Mouse (Mus musculus) midbrain, embryonic 14.5 days (tissue): ENCODE results near the gene Gm19426. TPM values are rescaled to one million over a fixed set of nuclear protein-coding genes. Genes with fewer than 3 reads are reported as not detected.

Source experiments
- ATAC-seq: fragments of 200-750 bp; cut with Nextera tagmentation; 2 replicates; pipeline ENCODE4 v1.8.0; 2017; ENCODE audit warnings: moderate number of reproducible peaks, moderate library complexity; ENCODE audit not compliant: low FRiP score, low TSS enrichment
- DNase-seq: peaks from one replicate; pipeline ENCODE4 v3.0.0-alpha.2; 2015
- H3K27ac ChIP-seq: fragments of 300-500 bp; sonication (generic); replicated peaks from 2 replicates; pipeline ENCODE4 v1.5.1; 2014; ENCODE audit warnings: mild to moderate bottlenecking, low read depth, low read length, moderate library complexity
- H3K27me3 ChIP-seq: fragments of 300-500 bp; sonication (generic); 2 replicates; pipeline ENCODE4 v1.6.1; 2014; ENCODE audit warnings: low read length, control low read depth, mixed read lengths; ENCODE audit not compliant: control insufficient read depth, insufficient read depth
- H3K36me3 ChIP-seq: fragments of 300-500 bp; sonication (generic); 2 replicates; pipeline ENCODE4 v1.6.1; 2014; ENCODE audit warnings: low read length, control low read depth; ENCODE audit not compliant: control insufficient read depth, insufficient read depth
- H3K4me1 ChIP-seq: fragments of 300-500 bp; sonication (generic); 2 replicates; pipeline ENCODE4 v1.6.1; 2014; ENCODE audit warnings: mild to moderate bottlenecking, antibody characterized with exemption, low read length, control low read depth; ENCODE audit not compliant: control insufficient read depth, insufficient read depth
- H3K4me2 ChIP-seq: fragments of 300-500 bp; sonication (generic); 2 replicates; pipeline ENCODE4 v1.6.1; 2014; ENCODE audit warnings: mild to moderate bottlenecking, low read length, moderate library complexity
- H3K4me3 ChIP-seq: fragments of 300-500 bp; sonication (generic); replicated peaks from 2 replicates; pipeline ENCODE4 v1.5.1; 2014; ENCODE audit warnings: low read depth, low read length
- H3K9ac ChIP-seq: fragments of 300-500 bp; sonication (generic); replicated peaks from 2 replicates; pipeline ENCODE4 v1.6.1; 2014; ENCODE audit warnings: mild to moderate bottlenecking, low read length, moderate library complexity
- H3K9me3 ChIP-seq: fragments of 300-500 bp; sonication (generic); 2 replicates; pipeline ENCODE4 v1.6.1; 2016; ENCODE audit warnings: low read length, control low read depth, mixed read lengths; ENCODE audit not compliant: control insufficient read depth
- WGBS: fragments of 180-500 bp; shearing (Covaris S2); extraction: QIAGEN DNeasy Blood & Tissue Kit; methylation state at CpG from one replicate; pipeline ENCODE4 v1.1.7; 2014; 5-methylcytosine and 5-hydroxymethylcytosine counted together
- polyA plus RNA-seq: library from polyadenylated mRNA; unstranded; fragments of >200 nt; fragmentation: Nextera tagmentation; extraction: Ambion mirVana; gene quantifications from 2 replicates; pipeline ENCODE4 v1.2.1, GENCODE M21; 2014

Gene Gm19426
- polyA plus RNA-seq, 1 experiment from 2014 or later, result 2.0 TPM

DNA sequence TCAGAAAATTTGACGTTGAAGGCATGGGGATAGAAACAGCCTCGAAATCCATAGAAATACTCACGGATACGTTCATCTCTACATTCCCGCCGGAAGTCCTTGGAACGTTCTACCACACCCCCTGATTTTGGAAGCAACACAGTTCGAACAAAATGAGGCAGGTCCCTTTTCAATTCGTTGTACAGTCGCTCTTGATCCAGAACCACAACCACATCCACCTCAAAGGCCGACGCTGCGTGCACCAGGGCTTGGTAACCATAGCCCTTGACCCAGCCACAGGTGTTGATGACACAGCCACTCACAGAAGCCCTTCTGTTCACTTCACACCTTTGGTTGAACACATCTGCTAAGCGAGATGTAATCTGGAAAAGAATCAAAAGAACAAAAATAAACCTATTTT lies 19.6 kb downstream of the Gm19426 start:
- ATAC-seq, result no peak
- no peak overlapping the region for H3K9ac ChIP-seq
- H3K27ac ChIP-seq, result no peak overlapping the region
- no peak for DNase-seq
- no peaks in the 10 kb centered on the region for H3K9me3 ChIP-seq
- no peaks in the 10 kb centered on the region for H3K27me3 ChIP-seq
- H3K4me1 ChIP-seq, result peaks cover 20% of the 10 kb centered on the region
- 94% methylated on average over 14 of the region's 14 CpGs for WGBS
- no peak overlapping the region for H3K4me2 ChIP-seq
- no peak overlapping the region for H3K4me3 ChIP-seq
- peaks cover 35% of the 10 kb centered on the region for H3K36me3 ChIP-seq

GRCm38 (mm10) chr2:84721182-84721581 lies 22.3 kb downstream of the Gm19426 start:
- 79% methylated on average over 3 of the region's 3 CpGs for WGBS
- Histone ChIP-seq H3K36me3 (peaks cover 35% of the 10 kb centered on the region), H3K9ac (no peak overlapping the region), H3K4me1 (peaks cover 14% of the 10 kb centered on the region), H3K4me2 (no peak overlapping the region), H3K9me3 (no peaks in the 10 kb centered on the region), H3K27me3 (no peaks in the 10 kb centered on the region), H3K4me3 (no peak overlapping the region), H3K27ac (no peak overlapping the region)
- no peak for DNase-seq
- ATAC-seq, result no peak

- Histone ChIP-seq H3K4me1 (0 out of 2 replicates have a peak, but pooled peaks cover 11% of the 10 kb centered on the region), H3K4me3 (no peak overlapping the region), H3K27me3 (no peaks in the 10 kb centered on the region), H3K36me3 (peaks cover 34% of the 10 kb centered on the region), H3K4me2 (no peak overlapping the region), H3K9ac (no peak overlapping the region), H3K9me3 (no peaks in the 10 kb centered on the region), H3K27ac (no peak overlapping the region)
- no peak for ATAC-seq
- WGBS, result 98% methylated on average over 2 of the region's 2 CpGs
- DNase-seq, result no peak
These were observed 22.7 kb downstream of the Gm19426 start for GRCm38 (mm10) chr2:84720718-84721117.

DNA sequence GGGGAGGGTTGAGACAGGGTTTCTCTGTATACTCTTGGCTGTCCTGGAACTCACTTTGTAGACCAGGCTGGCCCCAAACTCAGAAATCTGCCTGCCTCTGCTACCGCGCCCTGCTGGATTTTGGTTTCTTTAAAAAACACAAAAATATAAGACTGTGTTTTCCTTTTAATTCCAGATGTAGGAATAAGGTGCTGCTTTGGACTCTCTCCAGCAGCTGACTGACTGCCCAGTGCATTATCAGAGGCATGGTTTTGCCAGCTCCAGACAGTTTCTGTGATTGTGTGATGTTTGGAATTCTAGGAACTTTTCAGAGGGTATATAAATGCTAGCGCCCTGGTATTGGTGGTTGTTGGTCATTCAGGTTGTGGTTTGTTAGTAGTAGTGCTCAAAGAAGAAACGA lies 26.1 kb downstream of the Gm19426 start:
- H3K9ac ChIP-seq, result no peak overlapping the region
- no peak for ATAC-seq
- no peaks in the 10 kb centered on the region for H3K27me3 ChIP-seq
- peaks cover 11% of the 10 kb centered on the region for H3K4me1 ChIP-seq
- no peak overlapping the region for H3K4me2 ChIP-seq
- no peak for DNase-seq
- no peak overlapping the region for H3K4me3 ChIP-seq
- WGBS, result 96% methylated on average over 4 of the region's 4 CpGs
- H3K9me3 ChIP-seq, result no peaks in the 10 kb centered on the region
- H3K27ac ChIP-seq, result no peak overlapping the region
- H3K36me3 ChIP-seq, result peaks cover 7% of the 10 kb centered on the region

DNA sequence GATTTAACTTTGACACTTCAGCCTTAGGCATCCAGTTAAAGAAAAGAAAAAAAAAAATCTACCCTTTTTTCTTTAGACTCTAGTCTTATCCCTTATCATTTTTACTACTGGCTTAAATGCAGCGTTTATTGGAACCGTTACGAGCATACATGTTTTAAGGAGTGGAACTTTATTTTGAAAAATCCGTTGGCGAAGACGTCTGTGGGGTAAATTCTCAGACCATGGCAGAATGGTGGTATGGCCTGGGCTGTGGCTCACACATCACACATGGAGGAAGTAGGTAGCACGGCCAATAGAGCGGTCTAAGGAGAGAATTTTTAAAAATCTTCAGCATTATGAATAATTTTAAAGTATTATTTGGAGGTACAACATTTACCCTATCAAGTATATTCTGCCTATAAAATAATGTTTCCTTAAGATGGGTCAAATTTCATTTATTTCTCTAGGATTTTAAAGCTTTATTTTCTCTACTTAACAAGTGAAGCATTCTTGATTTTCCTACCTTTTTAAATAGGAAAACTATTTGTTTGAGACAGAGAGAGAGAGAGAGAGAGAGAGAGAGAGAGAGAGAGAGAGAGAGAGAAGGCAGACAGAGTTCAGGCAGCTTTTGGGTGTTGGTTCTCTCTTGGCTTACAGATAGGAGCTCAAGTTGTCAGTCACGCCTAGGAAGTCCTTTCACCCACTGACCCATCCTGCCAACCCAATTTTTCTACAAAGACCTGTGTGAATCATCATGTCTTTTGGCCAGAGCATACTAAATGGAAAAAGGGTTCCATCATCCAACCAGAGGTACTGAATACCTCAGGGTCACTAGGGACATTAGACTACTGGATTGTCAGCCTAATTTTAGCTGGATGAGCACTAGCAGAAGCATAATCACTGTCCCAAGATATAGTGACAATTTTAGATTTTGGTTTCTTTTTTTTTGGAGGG lies 26.8 kb downstream of the Gm19426 start:
- Histone ChIP-seq H3K9ac (peak overlapping the region; percentile 52; the same call in 1 of the 2 replicates), H3K27ac (no peak overlapping the region), H3K4me2 (peak overlapping the region; percentile 86), H3K4me3 (peak overlapping the region; percentile 96), H3K27me3 (no peaks in the 10 kb centered on the region), H3K36me3 (peaks cover 3% of the 10 kb centered on the region), H3K9me3 (no peaks in the 10 kb centered on the region), H3K4me1 (peaks cover 11% of the 10 kb centered on the region)
- WGBS, result 39% methylated on average over 9 of the region's 9 CpGs
- ATAC-seq (no peak), DNase-seq (no peak)

DNA sequence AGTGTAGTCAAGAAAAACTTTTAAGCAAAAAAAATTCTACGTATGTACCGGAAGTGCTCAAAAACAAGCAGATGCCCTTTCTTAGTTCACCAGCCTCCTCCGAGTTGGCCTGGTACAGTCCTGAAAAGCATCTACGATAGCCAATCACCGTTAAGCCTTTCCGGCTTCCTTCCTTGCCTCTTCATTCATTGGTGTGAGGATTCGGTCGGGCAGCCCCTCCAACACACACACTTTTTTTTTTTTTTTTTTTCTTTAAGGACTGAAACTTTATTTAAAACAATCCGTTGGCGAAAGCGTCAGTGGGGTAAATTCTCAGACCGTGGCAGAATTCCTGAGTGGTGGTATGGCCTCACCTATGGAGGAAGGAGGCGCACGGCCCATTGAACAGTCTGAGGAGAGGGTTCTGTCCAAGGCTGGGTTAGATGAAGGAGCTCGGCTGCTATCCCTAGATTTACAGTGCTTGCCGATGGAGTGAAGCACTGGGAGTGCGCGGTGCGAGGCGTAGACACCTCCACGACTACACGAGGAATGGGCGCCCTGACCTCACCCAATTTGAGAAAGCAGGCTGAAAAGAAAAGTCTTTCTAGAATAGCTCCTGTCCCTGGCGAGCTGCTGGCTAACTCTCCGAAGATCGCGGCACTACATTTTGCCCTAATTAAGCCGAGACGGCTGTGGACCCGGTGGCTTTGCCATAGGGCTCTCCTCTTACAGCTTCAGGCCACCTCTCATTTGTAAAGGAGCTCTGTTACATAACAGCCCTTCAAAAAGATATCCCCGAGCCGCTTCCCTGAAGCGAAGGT lies 27.7 kb downstream of the Gm19426 start:
- ATAC-seq (peak; percentile 94), DNase-seq (peak; percentile 93)
- Histone ChIP-seq H3K27me3 (no peaks in the 10 kb centered on the region), H3K36me3 (peaks cover 5% of the 10 kb centered on the region), H3K4me1 (peaks cover 11% of the 10 kb centered on the region), H3K4me2 (peak overlapping the region; percentile 86), H3K27ac (peak overlapping the region; percentile 95), H3K9me3 (no peaks in the 10 kb centered on the region), H3K4me3 (peak overlapping the region; percentile 96), H3K9ac (peak overlapping the region; percentile 93; the same call in 1 of the 2 replicates)
- under 1% methylated on average over 33 of the region's 33 CpGs for WGBS

DNA sequence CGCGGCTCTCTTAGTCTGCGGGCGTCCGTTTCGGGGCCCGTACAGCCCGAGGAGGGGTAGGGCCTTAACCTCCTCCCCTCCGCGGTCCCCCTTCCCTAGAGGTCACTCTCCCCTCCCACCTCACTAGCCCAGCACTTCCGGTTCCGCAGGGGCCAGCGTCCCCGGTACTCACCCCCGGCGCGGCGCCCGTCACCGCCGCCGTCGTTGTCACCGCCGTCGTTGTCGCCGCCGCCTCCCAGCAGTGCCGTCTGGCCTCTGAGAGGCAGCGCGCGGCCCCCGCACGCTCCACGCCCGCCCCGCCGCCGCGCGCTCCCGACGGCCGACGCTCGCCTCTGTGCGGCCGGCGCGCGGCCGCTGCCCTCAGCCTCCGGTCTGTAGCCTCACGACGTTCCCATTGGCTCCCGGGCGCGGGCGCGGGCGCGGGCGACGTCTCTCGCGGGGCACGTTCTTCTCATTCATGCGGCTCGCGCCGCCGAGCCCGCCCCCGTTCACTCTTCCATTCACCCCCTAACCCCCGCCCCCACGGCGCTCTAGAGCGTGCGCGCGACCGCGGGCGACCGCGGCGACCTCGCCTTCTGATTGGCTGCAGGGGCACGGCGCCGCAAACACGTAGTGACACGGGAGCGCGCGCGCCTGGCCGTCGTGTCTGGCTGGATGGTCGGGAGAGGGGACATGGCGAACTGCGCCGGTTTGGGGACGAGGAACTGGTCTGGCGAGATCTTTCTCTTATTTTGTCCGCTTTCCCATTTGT lies 28.5 kb downstream of the Gm19426 start, which contains the start of gene Zdhhc5:
Gene Zdhhc5 (minus strand): TSS at position 370 of the 751 bp plus-strand sequence.
- Histone ChIP-seq H3K36me3 (peaks cover 13% of the 10 kb centered on the region), H3K4me1 (peaks cover 11% of the 10 kb centered on the region), H3K4me3 (peak within 1 kb of the TSS; percentile 96), H3K9me3 (no peaks in the 10 kb centered on the region), H3K4me2 (peak within 1 kb of the TSS; percentile 86), H3K9ac (peak within 1 kb of the TSS; percentile 93), H3K27me3 (no peaks in the 10 kb centered on the region), H3K27ac (peak within 1 kb of the TSS; percentile 95)
- DNase-seq, result peak; percentile 99
- WGBS, result under 1% methylated on average over 104 of the region's 107 CpGs
- peak; percentile 95 for ATAC-seq

- WGBS, result under 1% methylated on average over 26 of the region's 26 CpGs
- Histone ChIP-seq H3K27ac (peak overlapping the region; percentile 95), H3K36me3 (peaks cover 18% of the 10 kb centered on the region), H3K4me2 (peak overlapping the region; percentile 86), H3K4me1 (peaks cover 11% of the 10 kb centered on the region), H3K27me3 (no peaks in the 10 kb centered on the region), H3K9ac (peak overlapping the region; percentile 93), H3K9me3 (no peaks in the 10 kb centered on the region), H3K4me3 (peak overlapping the region; percentile 96)
- ATAC-seq (no peak), DNase-seq (no peak)
These were observed 29.0 kb downstream of the Gm19426 start for GRCm38 (mm10) chr2:84714422-84714810.
